Mouse (Mus musculus) kidney, adult 2 months (tissue): ENCODE data around the gene Dpp6.

Experiments used
- CTCF ChIP-seq: fragments of 200-500 bp; conservative IDR thresholded peaks from 2 replicates; pipeline ENCODE4 v1.5.1; 2011; ENCODE audit warnings: low read depth, mild to moderate bottlenecking, control low read depth, low read length, moderate library complexity, mixed read lengths; ENCODE audit not compliant: insufficient read depth, insufficient read length
- POLR2A ChIP-seq: fragments of 200-500 bp; IDR thresholded peaks from one replicate; pipeline ENCODE4 v1.6.1; 2011; ENCODE audit warnings: low read depth, low read length, control low read depth

DNA sequence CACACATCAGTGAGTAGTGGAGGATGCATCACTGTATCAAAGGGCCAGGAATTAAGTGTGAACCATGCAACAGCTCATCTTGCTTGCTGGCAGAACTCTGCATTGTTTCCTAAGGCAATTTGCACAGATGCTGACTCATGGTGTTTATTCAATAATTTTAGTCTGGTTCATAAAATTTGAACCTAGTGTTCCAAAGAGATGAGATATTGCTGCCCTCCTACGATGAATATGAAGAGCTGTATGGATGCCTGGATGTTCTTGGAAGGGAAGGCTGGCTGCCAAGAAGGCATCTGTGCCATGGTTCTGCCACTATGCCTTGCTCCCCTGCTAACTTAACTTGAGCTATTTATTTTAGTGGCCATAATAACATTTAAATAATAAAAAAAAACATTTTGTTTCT, 640.0 kb downstream of the Dpp6 start:
- no peak for TF ChIP-seq POLR2A
- no peak for TF ChIP-seq CTCF
